Mouse (Mus musculus) small intestine, adult 2 months (tissue): ENCODE measurements at regions not wholly inside any gene's neighbourhood (a gene's known extent, or its start where the extent isn't known, plus 50 kb on each side); places are given as distances from the start of the nearest gene placed in this dataset.

ENCODE experiments used
- CTCF ChIP-seq: fragments of 200-500 bp; IDR thresholded peaks from 2 replicates; pipeline ENCODE4 v1.5.1; 2012; ENCODE audit warnings: low read depth, mild to moderate bottlenecking, control low read depth, inconsistent platforms, low read length, moderate library complexity, mixed read lengths; ENCODE audit not compliant: insufficient replicate concordance, insufficient read length; ENCODE audit errors: extremely low read depth
- POLR2A ChIP-seq: fragments of 200-500 bp; IDR thresholded peaks from 2 replicates; pipeline ENCODE4 v1.6.1; 2012; ENCODE audit warnings: low read depth, mild to moderate bottlenecking, control low read depth, inconsistent platforms, low read length, moderate library complexity

DNA sequence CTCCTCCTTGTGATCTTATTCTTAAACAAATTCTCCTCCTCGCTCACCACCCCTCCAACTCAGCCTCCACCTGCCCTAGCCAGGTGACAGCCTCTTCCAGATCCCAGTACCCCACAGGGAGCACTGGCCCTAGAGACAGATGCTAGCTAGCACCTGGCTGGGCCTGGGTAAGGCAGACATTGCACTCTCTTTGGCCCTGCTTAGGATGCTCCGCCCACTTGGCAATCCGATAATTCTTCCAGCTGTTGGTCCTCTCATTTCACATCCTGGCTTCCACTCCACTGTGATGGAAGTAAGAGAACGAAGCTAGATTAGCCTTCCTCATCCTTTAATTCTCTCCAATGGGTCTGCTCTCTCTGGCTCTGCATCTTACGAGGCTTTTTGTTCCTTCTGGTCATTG, 483.4 kb downstream of the Zfp536 start:
- TF ChIP-seq CTCF (no peak), POLR2A (no peak)
